Mouse (Mus musculus) stomach, adult 2 months (tissue): ENCODE data around the gene Ccdc42. TPM values are rescaled to one million over a fixed set of nuclear protein-coding genes. Genes with fewer than 3 reads are reported as not detected.

Source experiments
- polyA plus RNA-seq: library from polyadenylated mRNA; depleted of rRNA; stranded (reverse); fragments of >200 nt; gene quantifications from 2 replicates; pipeline ENCODE4 v1.2.3, GENCODE M21; 2012; rRNA removed

Gene Ccdc42
- polyA plus RNA-seq: not detected in 2 replicates

DNA sequence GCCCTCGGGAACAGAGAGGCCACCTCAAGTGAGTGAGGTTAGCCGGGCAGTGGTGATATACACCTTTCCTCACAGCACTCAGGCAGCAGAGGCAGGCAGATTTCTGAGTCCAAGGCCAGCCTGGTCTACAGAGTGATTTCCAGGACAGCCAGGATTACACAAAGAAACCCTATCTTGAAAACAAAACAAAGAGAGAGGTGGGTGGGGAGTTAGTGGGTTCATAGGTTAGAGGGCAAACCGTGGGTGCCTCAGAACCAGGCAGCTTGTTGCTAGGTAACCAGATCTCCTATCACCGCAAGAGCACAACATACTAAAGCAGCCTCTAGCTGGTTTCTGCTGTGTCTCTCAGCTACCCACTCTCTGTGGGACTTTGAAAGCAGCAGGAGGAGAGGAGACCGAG, at the start of gene Ccdc42:
Gene Ccdc42, plus strand, starts transcription at position 301 of the 400 bp plus-strand sequence.

DNA sequence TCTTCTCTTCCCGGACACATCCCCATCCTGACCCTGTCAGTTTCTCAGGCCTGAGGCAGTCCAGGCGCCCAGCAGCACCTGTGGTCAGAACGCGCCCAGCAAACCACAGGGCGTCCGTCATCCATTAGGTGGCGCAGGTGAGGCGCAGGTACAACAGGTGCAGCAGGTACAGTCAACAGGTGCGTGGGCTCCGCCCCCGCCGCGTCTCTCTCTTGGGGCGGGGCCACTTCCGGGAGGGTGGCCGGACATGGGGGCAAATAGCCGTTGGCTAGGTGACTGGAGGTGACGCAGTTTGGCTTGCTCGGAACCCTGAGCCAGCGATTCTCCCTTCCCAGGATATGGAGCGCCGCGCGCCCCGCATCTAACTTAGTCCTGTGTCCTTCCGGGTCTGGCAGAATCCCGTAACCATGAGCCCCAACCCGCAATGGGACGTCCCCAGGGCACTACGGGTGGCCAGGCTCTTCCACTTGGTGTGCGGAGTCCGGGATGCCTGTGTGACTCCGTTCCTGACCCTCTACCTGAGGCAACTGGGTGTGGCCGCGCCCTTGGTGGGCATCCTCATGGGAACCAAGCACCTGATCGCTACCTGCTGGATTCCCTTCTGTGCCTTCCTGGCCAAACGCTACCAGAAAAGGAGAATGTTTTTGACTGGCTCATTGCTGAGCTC, 30.8 kb upstream of the Ccdc42 start, which contains the start of gene Mfsd6l:
Gene Mfsd6l, plus strand, starts transcription at position 269 of the 667 bp plus-strand sequence.

Other genes with a start within 250 kb of the Ccdc42 start
- 14.1 and 15.7 TPM in 2 replicates for gene Ntn1, start 186.2 kb upstream of the Ccdc42 start, polyA plus RNA-seq
- gene Pik3r5, start 154.9 kb upstream of the Ccdc42 start, polyA plus RNA-seq: 2.1 and 2.6 TPM in 2 replicates
- 1.2 and 1.3 TPM in 2 replicates for gene Pik3r6, start 84.0 kb upstream of the Ccdc42 start, polyA plus RNA-seq
- 0.70 and 0.80 TPM in 2 replicates for gene Mfsd6l, start 30.8 kb upstream of the Ccdc42 start, polyA plus RNA-seq
- gene Myh10, start 104.5 kb downstream of the Ccdc42 start, polyA plus RNA-seq: 2.5 and 3.5 TPM in 2 replicates